Mouse (Mus musculus): ENCODE measurements at regions not wholly inside any gene's neighbourhood (a gene's known extent, or its start where the extent isn't known, plus 50 kb on each side); places are given as distances from the start of the nearest gene placed in this dataset.

GRCm38 (mm10) chr4:88988363-88988762 lies 108.4 kb upstream of the Ifne start:
- TF ChIP-seq CTCF (IDR thresholded peaks at IDR 0.05; ENCODE audit: insufficient read depth, low read length) (no peak), POLR2A (IDR thresholded peaks at IDR 0.05; ENCODE audit: borderline replicate concordance, extremely low read depth, low read depth, low read length) (no peak)

All from lung, adult 2 months (tissue).